Mouse (Mus musculus): Measurements from ENCODE around the gene Pmpcb. TPM values are rescaled to one million over a fixed set of nuclear protein-coding genes. Genes with fewer than 3 reads are reported as not detected.

Pmpcb gene
- polyA plus RNA-seq, 1 experiment from 2014 or later, result 101 TPM

- Histone ChIP-seq H3K27ac (ENCODE audit: low read depth, low read length) (no peak overlapping the region), H3K9ac (ENCODE audit: low read depth, low read length) (no peak overlapping the region), H3K36me3 (ENCODE audit: control insufficient read depth, insufficient read depth, low read length) (no peaks in the 10 kb centered on the region), H3K9me3 (ENCODE audit: control insufficient read depth, low read length) (no peaks in the 10 kb centered on the region), H3K4me2 (replicated peaks; ENCODE audit: low read depth, low read length) (no peak overlapping the region), H3K4me3 (ENCODE audit: low read depth, low read length) (no peak overlapping the region), H3K27me3 (ENCODE audit: control insufficient read depth, insufficient read depth, low read length) (no peaks in the 10 kb centered on the region), H3K4me1 (replicated peaks; ENCODE audit: control insufficient read depth, insufficient read depth, low read length) (no peaks in the 10 kb centered on the region)
- ATAC-seq (ENCODE audit: low FRiP score) (no peak), DNase-seq (ENCODE audit: low spot score) (no peak)
- 96% methylated on average over 2 of the region's 2 CpGs for WGBS
Measured at GRCm38 (mm10) chr5:21719209-21719608, 17.7 kb upstream of the Pmpcb start.

DNA sequence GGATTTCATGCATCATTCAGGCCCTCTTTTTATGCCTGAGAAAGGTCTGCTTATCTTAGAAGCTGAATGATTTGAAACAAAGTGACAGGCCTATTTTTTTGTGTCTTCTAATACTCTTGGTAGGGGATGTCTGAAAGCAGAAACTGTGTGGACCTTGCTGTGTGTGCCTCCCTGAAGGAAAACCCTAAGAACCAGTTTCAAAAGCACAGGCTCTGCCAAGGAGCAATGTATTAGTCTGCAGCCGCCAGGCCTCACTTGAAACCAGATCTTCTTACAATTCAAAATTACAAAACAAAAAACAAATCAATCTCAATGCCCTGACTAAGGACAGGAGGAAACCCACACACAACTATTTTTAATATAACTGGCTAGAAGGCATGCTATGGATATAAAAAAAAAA lies 12.5 kb upstream of the Pmpcb start:
- no peak for DNase-seq (ENCODE audit: low spot score)
- Histone ChIP-seq H3K4me3 (ENCODE audit: low read depth, low read length) (no peak overlapping the region), H3K27me3 (ENCODE audit: control insufficient read depth, insufficient read depth, low read length) (no peaks in the 10 kb centered on the region), H3K4me2 (replicated peaks; ENCODE audit: low read depth, low read length) (no peak overlapping the region), H3K9ac (ENCODE audit: low read depth, low read length) (no peak overlapping the region), H3K4me1 (replicated peaks; ENCODE audit: control insufficient read depth, insufficient read depth, low read length) (no peaks in the 10 kb centered on the region), H3K9me3 (ENCODE audit: control insufficient read depth, low read length) (no peaks in the 10 kb centered on the region), H3K27ac (ENCODE audit: low read depth, low read length) (peak overlapping the region; percentile 74), H3K36me3 (ENCODE audit: control insufficient read depth, insufficient read depth, low read length) (no peaks in the 10 kb centered on the region)
- no peak for ATAC-seq (ENCODE audit: low FRiP score)
- WGBS, result 64% methylated on average over 1 of the region's 1 CpGs

- Histone ChIP-seq H3K9ac (ENCODE audit: low read depth, low read length) (no peak overlapping the region), H3K4me2 (replicated peaks; ENCODE audit: low read depth, low read length) (no peak overlapping the region), H3K4me1 (replicated peaks; ENCODE audit: control insufficient read depth, insufficient read depth, low read length) (no peaks in the 10 kb centered on the region), H3K9me3 (ENCODE audit: control insufficient read depth, low read length) (no peaks in the 10 kb centered on the region), H3K4me3 (ENCODE audit: low read depth, low read length) (no peak overlapping the region), H3K27me3 (ENCODE audit: control insufficient read depth, insufficient read depth, low read length) (no peaks in the 10 kb centered on the region), H3K36me3 (ENCODE audit: control insufficient read depth, insufficient read depth, low read length) (no peaks in the 10 kb centered on the region), H3K27ac (ENCODE audit: low read depth, low read length) (peak overlapping the region; percentile 74)
- WGBS, result 50% methylated on average over 7 of the region's 7 CpGs
- DNase-seq (ENCODE audit: low spot score), result peak; percentile 33
- peak; percentile 55; the same call in 1 of the 2 replicates for ATAC-seq (ENCODE audit: low FRiP score)
Measured at GRCm38 (mm10) chr5:21724872-21725271, 12.1 kb upstream of the Pmpcb start.

DNA sequence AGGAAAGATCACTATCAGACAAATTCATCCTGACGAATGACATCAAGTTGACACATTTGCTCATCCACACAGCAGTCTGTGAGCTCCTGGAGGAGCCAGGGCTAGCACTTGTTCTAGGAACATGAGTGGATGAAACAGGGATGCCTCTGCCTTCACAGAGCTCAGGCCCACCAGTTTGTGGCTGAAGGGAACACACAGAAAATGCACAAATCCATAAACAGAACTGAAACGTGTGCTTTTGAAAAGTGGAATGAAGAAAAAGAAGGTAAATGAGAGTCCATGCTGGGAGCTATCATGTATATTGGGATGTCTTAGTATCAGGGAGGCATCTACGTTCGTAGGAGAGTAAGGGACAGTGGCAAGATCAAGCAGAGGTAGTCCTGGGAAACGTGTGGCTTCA lies 7.8 kb upstream of the Pmpcb start:
- H3K27ac ChIP-seq (ENCODE audit: low read depth, low read length), result no peak overlapping the region
- no peak overlapping the region for H3K4me2 ChIP-seq (replicated peaks; ENCODE audit: low read depth, low read length)
- no peak overlapping the region for H3K9ac ChIP-seq (ENCODE audit: low read depth, low read length)
- H3K9me3 ChIP-seq (ENCODE audit: control insufficient read depth, low read length), result no peaks in the 10 kb centered on the region
- DNase-seq (ENCODE audit: low spot score) (no peak), ATAC-seq (ENCODE audit: low FRiP score) (no peak)
- WGBS, result 84% methylated on average over 5 of the region's 5 CpGs
- no peaks in the 10 kb centered on the region for H3K36me3 ChIP-seq (ENCODE audit: control insufficient read depth, insufficient read depth, low read length)
- H3K4me1 ChIP-seq (replicated peaks; ENCODE audit: control insufficient read depth, insufficient read depth, low read length), result no peaks in the 10 kb centered on the region
- no peak overlapping the region for H3K4me3 ChIP-seq (ENCODE audit: low read depth, low read length)
- H3K27me3 ChIP-seq (ENCODE audit: control insufficient read depth, insufficient read depth, low read length), result no peaks in the 10 kb centered on the region

GRCm38 (mm10) chr5:21732177-21732911 lies 4.6 kb upstream of the Pmpcb start:
- Histone ChIP-seq H3K27ac (ENCODE audit: low read depth, low read length) (peak overlapping the region; percentile 72), H3K36me3 (ENCODE audit: control insufficient read depth, insufficient read depth, low read length) (no peaks in the 10 kb centered on the region), H3K9ac (ENCODE audit: low read depth, low read length) (peak overlapping the region; percentile 29; the same call in 1 of the 2 replicates), H3K27me3 (ENCODE audit: control insufficient read depth, insufficient read depth, low read length) (no peaks in the 10 kb centered on the region), H3K4me3 (ENCODE audit: low read depth, low read length) (no peak overlapping the region), H3K4me2 (replicated peaks; ENCODE audit: low read depth, low read length) (no peak overlapping the region), H3K4me1 (replicated peaks; ENCODE audit: control insufficient read depth, insufficient read depth, low read length) (no peaks in the 10 kb centered on the region), H3K9me3 (ENCODE audit: control insufficient read depth, low read length) (no peaks in the 10 kb centered on the region)
- ATAC-seq (ENCODE audit: low FRiP score) (peak; percentile 68), DNase-seq (ENCODE audit: low spot score) (peak; percentile 55)
- WGBS, result 30% methylated on average over 3 of the region's 3 CpGs

- ATAC-seq (ENCODE audit: low FRiP score) (peak; percentile 93), DNase-seq (ENCODE audit: low spot score) (peak; percentile 87)
- H3K9ac ChIP-seq (ENCODE audit: low read depth, low read length), result no peak overlapping the region
- H3K4me2 ChIP-seq (replicated peaks; ENCODE audit: low read depth, low read length), result no peak overlapping the region
- H3K27ac ChIP-seq (ENCODE audit: low read depth, low read length), result peak overlapping the region; percentile 72
- H3K9me3 ChIP-seq (ENCODE audit: control insufficient read depth, low read length), result no peaks in the 10 kb centered on the region
- WGBS, result 17% methylated on average over 8 of the region's 8 CpGs
- no peaks in the 10 kb centered on the region for H3K36me3 ChIP-seq (ENCODE audit: control insufficient read depth, insufficient read depth, low read length)
- H3K4me1 ChIP-seq (replicated peaks; ENCODE audit: control insufficient read depth, insufficient read depth, low read length), result no peaks in the 10 kb centered on the region; the same call in 1 of the 2 replicates
- H3K27me3 ChIP-seq (ENCODE audit: control insufficient read depth, insufficient read depth, low read length), result no peaks in the 10 kb centered on the region
- H3K4me3 ChIP-seq (ENCODE audit: low read depth, low read length), result no peak overlapping the region
Measured at GRCm38 (mm10) chr5:21732930-21733329, 4.0 kb upstream of the Pmpcb start.

- Histone ChIP-seq H3K4me3 (ENCODE audit: low read depth, low read length) (no peak overlapping the region), H3K36me3 (ENCODE audit: control insufficient read depth, insufficient read depth, low read length) (0 out of 2 replicates have a peak, but pooled peaks cover 2% of the 10 kb centered on the region), H3K27ac (ENCODE audit: low read depth, low read length) (no peak overlapping the region), H3K9me3 (ENCODE audit: control insufficient read depth, low read length) (no peaks in the 10 kb centered on the region), H3K4me1 (replicated peaks; ENCODE audit: control insufficient read depth, insufficient read depth, low read length) (no peaks in the 10 kb centered on the region; the same call in 1 of the 2 replicates), H3K9ac (ENCODE audit: low read depth, low read length) (no peak overlapping the region), H3K4me2 (replicated peaks; ENCODE audit: low read depth, low read length) (no peak overlapping the region), H3K27me3 (ENCODE audit: control insufficient read depth, insufficient read depth, low read length) (no peaks in the 10 kb centered on the region)
- DNase-seq (ENCODE audit: low spot score), result no peak
- 87% methylated on average over 20 of the region's 20 CpGs for WGBS
- no peak for ATAC-seq (ENCODE audit: low FRiP score)
Measured at GRCm38 (mm10) chr5:21735100-21735499, 1.8 kb upstream of the Pmpcb start.

DNA sequence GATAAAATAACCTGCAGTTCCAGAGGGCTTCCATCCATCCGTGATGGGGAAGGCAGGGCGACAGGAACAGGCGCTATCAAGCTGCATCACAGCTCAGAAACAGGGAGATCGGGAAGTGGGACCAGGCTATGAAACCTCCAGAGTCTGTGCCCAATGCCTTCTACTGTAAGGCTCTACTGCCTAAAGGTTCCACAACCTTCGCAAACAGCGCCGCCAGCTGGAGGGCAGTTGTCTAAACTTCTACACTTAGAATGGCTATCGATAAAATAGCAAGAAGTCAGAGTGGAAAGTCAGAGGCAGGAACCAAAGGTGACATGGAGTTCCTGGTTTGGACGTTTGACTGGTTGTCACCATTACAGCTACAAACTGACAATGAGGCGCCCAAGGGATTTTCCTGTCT lies 1.4 kb upstream of the Pmpcb start:
- no peak overlapping the region for H3K27ac ChIP-seq (ENCODE audit: low read depth, low read length)

DNA sequence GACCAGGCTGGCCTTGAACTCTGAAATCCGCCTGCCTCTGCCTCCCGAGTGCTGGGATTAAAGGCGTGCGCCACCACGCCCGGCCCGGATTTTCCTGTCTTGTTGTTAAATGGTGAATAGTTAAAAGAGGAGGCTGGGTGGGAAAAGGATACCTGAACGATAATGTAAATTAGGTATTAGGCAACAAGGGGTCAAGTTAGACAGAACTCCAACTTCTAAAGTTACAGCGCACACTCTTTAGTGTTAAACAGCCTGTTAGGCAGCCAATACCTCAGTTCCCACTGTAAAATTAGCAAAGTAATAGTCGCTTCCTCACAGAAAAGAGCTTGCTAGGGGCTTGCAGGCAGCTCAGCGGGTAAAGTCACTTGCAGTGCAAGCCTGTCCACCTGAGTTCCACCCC lies 895 bp upstream of the Pmpcb start:
- no peak overlapping the region for H3K4me3 ChIP-seq (ENCODE audit: low read depth, low read length)
- DNase-seq (ENCODE audit: low spot score) (no peak), ATAC-seq (ENCODE audit: low FRiP score) (no peak)
- no peaks in the 10 kb centered on the region for H3K9me3 ChIP-seq (ENCODE audit: control insufficient read depth, low read length)
- H3K4me1 ChIP-seq (replicated peaks; ENCODE audit: control insufficient read depth, insufficient read depth, low read length), result no peaks in the 10 kb centered on the region; the same call in 1 of the 2 replicates
- WGBS, result 84% methylated on average over 11 of the region's 11 CpGs
- no peak overlapping the region for H3K27ac ChIP-seq (ENCODE audit: low read depth, low read length)
- no peak overlapping the region for H3K9ac ChIP-seq (ENCODE audit: low read depth, low read length)
- 0 out of 2 replicates have a peak, but pooled peaks cover 5% of the 10 kb centered on the region for H3K36me3 ChIP-seq (ENCODE audit: control insufficient read depth, insufficient read depth, low read length)
- no peak overlapping the region for H3K4me2 ChIP-seq (replicated peaks; ENCODE audit: low read depth, low read length)
- no peaks in the 10 kb centered on the region for H3K27me3 ChIP-seq (ENCODE audit: control insufficient read depth, insufficient read depth, low read length)

More for the DNA sequence above, 1.4 kb upstream of the Pmpcb start:
- DNase-seq (ENCODE audit: low spot score) (peak; percentile 76), ATAC-seq (ENCODE audit: low FRiP score) (no peak)
- Histone ChIP-seq H3K4me2 (replicated peaks; ENCODE audit: low read depth, low read length) (no peak overlapping the region), H3K4me1 (replicated peaks; ENCODE audit: control insufficient read depth, insufficient read depth, low read length) (no peaks in the 10 kb centered on the region; the same call in 1 of the 2 replicates), H3K4me3 (ENCODE audit: low read depth, low read length) (no peak overlapping the region), H3K27me3 (ENCODE audit: control insufficient read depth, insufficient read depth, low read length) (no peaks in the 10 kb centered on the region), H3K9me3 (ENCODE audit: control insufficient read depth, low read length) (no peaks in the 10 kb centered on the region), H3K9ac (ENCODE audit: low read depth, low read length) (no peak overlapping the region), H3K36me3 (ENCODE audit: control insufficient read depth, insufficient read depth, low read length) (0 out of 2 replicates have a peak, but pooled peaks cover 5% of the 10 kb centered on the region)
- WGBS, result 27% methylated on average over 10 of the region's 10 CpGs

All from hindbrain, embryonic 11.5 days (tissue).